Mouse (Mus musculus) kidney, embryonic 15.5 days (tissue): Measurements from ENCODE around the gene Pecam1. TPM values are rescaled to one million over a fixed set of nuclear protein-coding genes. Genes with fewer than 3 reads are reported as not detected.

Experiments
- ATAC-seq: fragments of 200-750 bp; cut with Nextera tagmentation; replicated peaks from 2 replicates; pipeline ENCODE4 v1.8.0; 2017; ENCODE audit warnings: moderate TSS enrichment; ENCODE audit not compliant: low FRiP score
- H3K27ac ChIP-seq: fragments of 300-500 bp; sonication (generic); 2 replicates; pipeline ENCODE4 v1.5.1; 2015; ENCODE audit warnings: mild to moderate bottlenecking, inconsistent platforms
- H3K27me3 ChIP-seq: fragments of 300-500 bp; sonication (generic); 2 replicates; pipeline ENCODE4 v1.6.1; 2015; ENCODE audit warnings: inconsistent platforms
- H3K36me3 ChIP-seq: fragments of 300-500 bp; sonication (generic); 2 replicates; pipeline ENCODE4 v1.6.1; 2015; ENCODE audit warnings: inconsistent platforms
- H3K4me1 ChIP-seq: fragments of 300-500 bp; sonication (generic); 2 replicates; pipeline ENCODE4 v1.6.1; 2015; ENCODE audit warnings: inconsistent platforms
- H3K4me2 ChIP-seq: fragments of 300-500 bp; sonication (generic); 2 replicates; pipeline ENCODE4 v1.6.1; 2015; ENCODE audit warnings: moderate library complexity, mild to moderate bottlenecking, inconsistent platforms
- H3K4me3 ChIP-seq: fragments of 300-500 bp; sonication (generic); replicated peaks from 2 replicates; pipeline ENCODE4 v1.5.1; 2015; ENCODE audit warnings: mild to moderate bottlenecking, inconsistent platforms
- H3K9ac ChIP-seq: fragments of 300-500 bp; sonication (generic); 2 replicates; pipeline ENCODE4 v1.6.1; 2015; ENCODE audit warnings: mild to moderate bottlenecking, inconsistent platforms
- H3K9me3 ChIP-seq: fragments of 300-500 bp; sonication (generic); replicated peaks from 2 replicates; pipeline ENCODE4 v1.6.1; 2016; ENCODE audit warnings: inconsistent platforms
- WGBS: fragments of 180-500 bp; shearing (Covaris S2); methylation state at CpG from one replicate; pipeline ENCODE4 v1.1.7; 2015; ENCODE audit warnings: mixed read lengths; 5-methylcytosine and 5-hydroxymethylcytosine counted together
- microRNA-seq: library from miRNA; unstranded; fragments of <30 nt; microRNA quantifications from one replicate; pipeline ENCODE4, GENCODE M21; 2016
- polyA plus RNA-seq: library from polyadenylated mRNA; unstranded; fragments of >200 nt; fragmentation: Nextera tagmentation; extraction: Ambion mirVana; gene quantifications from 2 replicates; pipeline ENCODE4 v1.2.1, GENCODE M21; 2015

Gene Pecam1
- polyA plus RNA-seq, 1 experiment from 2014 or later = 66.5 TPM

- Histone ChIP-seq H3K9ac (peak overlapping the region; percentile 94), H3K4me3 (peak overlapping the region; percentile 99), H3K4me1 (peaks cover 25% of the 10 kb centered on the region), H3K27me3 (peaks cover 3% of the 10 kb centered on the region; the same call in 1 of the 2 replicates), H3K9me3 (no peaks in the 10 kb centered on the region), H3K36me3 (no peaks in the 10 kb centered on the region), H3K27ac (peak overlapping the region; percentile 89), H3K4me2 (peak overlapping the region; percentile 93)
- WGBS = under 1% methylated on average over 56 of the region's 67 CpGs
- peak; percentile 82 for ATAC-seq
Observed at GRCm38 (mm10) chr11:106612209-106612960, 138.0 kb downstream of the Pecam1 start.

- H3K9ac ChIP-seq = no peak overlapping the region
- no peak overlapping the region for H3K27ac ChIP-seq
- 62% methylated on average over 8 of the region's 8 CpGs for WGBS
- no peak overlapping the region for H3K4me2 ChIP-seq
- peaks cover 3% of the 10 kb centered on the region; the same call in 1 of the 2 replicates for H3K27me3 ChIP-seq
- H3K9me3 ChIP-seq = no peaks in the 10 kb centered on the region
- H3K4me3 ChIP-seq = no peak overlapping the region
- H3K4me1 ChIP-seq = peaks cover 28% of the 10 kb centered on the region
- no peak for ATAC-seq
- H3K36me3 ChIP-seq = no peaks in the 10 kb centered on the region
Observed at GRCm38 (mm10) chr11:106609731-106610130, 140.7 kb downstream of the Pecam1 start.

- 70% methylated on average over 6 of the region's 6 CpGs for WGBS
- Histone ChIP-seq H3K9ac (no peak overlapping the region), H3K4me3 (no peak overlapping the region), H3K4me2 (no peak overlapping the region), H3K9me3 (0 out of 2 replicates have a peak, but pooled peaks cover 3% of the 10 kb centered on the region), H3K36me3 (no peaks in the 10 kb centered on the region; the same call in 1 of the 2 replicates), H3K4me1 (peaks cover 27% of the 10 kb centered on the region), H3K27ac (no peak overlapping the region), H3K27me3 (peaks cover 3% of the 10 kb centered on the region; the same call in 1 of the 2 replicates)
- ATAC-seq = no peak
Observed at GRCm38 (mm10) chr11:106607316-106607715, 143.1 kb downstream of the Pecam1 start.

- no peak overlapping the region for H3K9ac ChIP-seq
- H3K27me3 ChIP-seq = no peaks in the 10 kb centered on the region
- no peak for ATAC-seq
- WGBS = 45% methylated on average over 5 of the region's 5 CpGs
- H3K36me3 ChIP-seq = no peaks in the 10 kb centered on the region; the same call in 1 of the 2 replicates
- peaks cover 27% of the 10 kb centered on the region for H3K4me1 ChIP-seq
- H3K4me3 ChIP-seq = no peak overlapping the region
- 0 out of 2 replicates have a peak, but pooled peaks cover 3% of the 10 kb centered on the region for H3K9me3 ChIP-seq
- H3K27ac ChIP-seq = no peak overlapping the region
- no peak overlapping the region for H3K4me2 ChIP-seq
Observed at GRCm38 (mm10) chr11:106606042-106606441, 144.4 kb downstream of the Pecam1 start.

Small RNA genes within 50 kb of the gene (microRNA-seq; reads per million reads assigned to microRNA genes)
- gene Gm25994 (not detected), gene Mir3064 (7.3 reads per million, percentile 26 among the genes with 10 or more reads in this experiment)

Other genes starting within 250 kb of the Pecam1 start
- gene Tex2, start 137.2 kb downstream of the Pecam1 start, polyA plus RNA-seq = 8.5 and 9.3 TPM in 2 replicates
- gene Milr1, start 598 bp upstream of the Pecam1 start, polyA plus RNA-seq = 1.0 and 1.7 TPM in 2 replicates
- 10.2 and 12.1 TPM in 2 replicates for gene Polg2, start 28.9 kb upstream of the Pecam1 start, polyA plus RNA-seq
- gene Ddx5, start 38.6 kb upstream of the Pecam1 start, polyA plus RNA-seq = 344 and 366 TPM in 2 replicates
- 21.7 and 22.0 TPM in 2 replicates for gene Cep95, start 38.6 kb upstream of the Pecam1 start, polyA plus RNA-seq
- 12.8 and 13.7 TPM in 2 replicates for gene Smurf2, start 170.1 kb upstream of the Pecam1 start, polyA plus RNA-seq
- gene Kpna2, start 248.9 kb upstream of the Pecam1 start, polyA plus RNA-seq = 407 and 415 TPM in 2 replicates